Mouse (Mus musculus) heart, adult 2 months (tissue): ENCODE results near the gene Cacna1h.

Experiments
- CTCF ChIP-seq: fragments of 200-600 bp; IDR thresholded peaks from 2 replicates; pipeline ENCODE4 v1.8.1; 2022; ENCODE audit warnings: antibody characterized with exemption, mild to moderate bottlenecking, moderate library complexity
- POLR2A ChIP-seq: fragments of 200-500 bp; IDR thresholded peaks from 2 replicates; pipeline ENCODE4 v1.6.1; 2011; ENCODE audit warnings: mild to moderate bottlenecking, low read depth, low read length, control low read depth; ENCODE audit not compliant: insufficient read depth

GRCm38 (mm10) chr17:25405224-25405895, 28.2 kb downstream of the Cacna1h start:
- TF ChIP-seq CTCF (no peak), POLR2A (no peak)
